Mouse (Mus musculus): ENCODE data around the gene Mpnd. TPM values are rescaled to one million over a fixed set of nuclear protein-coding genes. Genes with fewer than 3 reads are reported as not detected.

Mpnd gene
- polyA plus RNA-seq, 1 experiment from 2014 or later: 111 TPM

DNA sequence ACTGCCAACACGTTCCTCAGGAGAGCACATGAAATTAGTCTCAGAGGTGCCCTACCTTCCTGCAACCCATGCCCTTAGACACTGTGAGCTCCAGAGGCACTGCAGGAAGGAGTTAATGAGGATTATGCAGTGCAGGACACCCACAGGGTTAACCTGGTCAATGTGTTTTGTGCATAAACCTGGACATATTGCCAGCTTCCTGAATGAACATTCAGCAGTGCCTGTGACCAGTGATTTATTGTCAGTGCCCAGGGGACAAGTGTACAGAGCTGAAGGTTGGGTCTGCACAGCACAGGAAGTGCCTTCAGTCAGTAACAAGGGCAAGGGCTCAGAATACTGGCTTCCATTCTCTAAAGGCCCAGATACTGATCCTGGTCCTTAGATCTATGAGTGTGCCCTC, 21.4 kb downstream of the Mpnd start:
- Histone ChIP-seq H3K4me1 (peaks cover 73% of the 10 kb centered on the region), H3K27me3 (ENCODE audit: insufficient read depth, poor library complexity, severe bottlenecking) (no peaks in the 10 kb centered on the region), H3K4me3 (no peak overlapping the region), H3K27ac (peak overlapping the region; percentile 18; the same call in 1 of the 2 replicates), H3K9me3 (no peaks in the 10 kb centered on the region), H3K36me3 (peaks cover 34% of the 10 kb centered on the region)
- 71% methylated on average over 1 of the region's 1 CpGs for WGBS
- no peak for DNase-seq (ENCODE audit: low spot score)

DNA sequence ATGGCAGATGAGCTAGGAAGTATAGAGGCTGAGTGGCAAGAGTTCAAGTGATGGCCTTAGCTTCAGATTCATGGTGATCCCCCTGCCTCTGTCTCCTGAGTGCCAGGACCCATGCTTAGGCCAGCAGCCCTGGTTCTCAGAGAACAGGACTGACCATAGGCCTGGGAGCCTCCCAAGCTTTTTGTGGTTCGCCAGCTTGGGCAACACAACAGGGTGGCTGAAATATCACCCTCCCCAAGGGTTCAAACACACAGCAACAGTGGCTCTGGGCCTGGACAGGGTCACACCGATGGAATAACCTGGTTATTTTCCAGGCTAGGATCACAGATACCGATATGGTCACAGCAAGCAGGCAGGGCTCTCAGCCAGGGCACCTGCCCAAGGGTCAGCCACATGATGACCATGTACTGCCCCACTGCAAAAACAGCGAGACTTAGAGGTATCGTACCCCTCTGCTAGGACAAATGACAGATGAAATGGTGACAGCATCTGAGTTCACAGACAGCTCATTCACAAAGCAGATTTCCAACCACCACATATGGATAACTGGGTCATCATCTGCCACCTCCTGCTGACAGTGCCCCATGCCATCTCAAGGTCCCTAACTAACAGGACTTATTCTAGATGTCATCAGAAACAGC, 22.4 kb downstream of the Mpnd start:
- H3K9me3 ChIP-seq: no peaks in the 10 kb centered on the region
- DNase-seq (ENCODE audit: low spot score): no peak
- peaks cover 43% of the 10 kb centered on the region for H3K36me3 ChIP-seq
- H3K4me3 ChIP-seq: no peak overlapping the region
- 85% methylated on average over 5 of the region's 5 CpGs for WGBS
- peaks cover 71% of the 10 kb centered on the region for H3K4me1 ChIP-seq
- peak overlapping the region; percentile 62 for H3K27ac ChIP-seq
- H3K27me3 ChIP-seq (ENCODE audit: insufficient read depth, poor library complexity, severe bottlenecking): no peaks in the 10 kb centered on the region

DNA sequence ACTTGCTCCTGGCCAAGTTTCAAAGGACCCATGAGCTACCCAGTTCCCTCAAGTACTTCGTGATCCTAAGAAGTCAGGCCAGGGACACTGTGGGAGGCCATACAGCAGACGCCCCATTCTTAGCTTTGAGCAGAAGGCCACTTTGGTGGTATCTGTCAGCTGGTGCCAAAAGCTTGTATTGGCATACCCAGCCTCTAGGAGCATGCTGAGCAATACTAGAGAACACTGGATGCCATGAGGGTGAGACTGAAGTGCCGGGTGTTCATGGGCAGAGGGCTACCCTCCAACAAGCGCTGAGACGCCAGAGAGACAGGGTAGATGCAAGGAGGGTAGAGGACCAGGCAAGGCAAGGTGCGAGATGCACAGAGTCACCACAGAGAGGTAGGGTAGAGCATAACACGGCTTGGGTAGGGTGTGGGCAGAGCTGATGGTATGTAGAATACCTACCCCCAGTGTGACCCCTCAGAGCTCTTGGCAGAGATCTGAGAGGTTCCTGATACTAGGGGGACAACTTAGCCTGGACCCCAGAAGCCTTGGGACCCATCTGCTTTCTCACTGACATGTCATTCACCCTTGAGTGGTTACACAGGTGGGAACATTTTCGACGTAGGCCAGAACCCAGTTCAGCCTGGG, 24.8 kb downstream of the Mpnd start:
- WGBS: 95% methylated on average over 9 of the region's 9 CpGs
- no peak for DNase-seq (ENCODE audit: low spot score)

DNA sequence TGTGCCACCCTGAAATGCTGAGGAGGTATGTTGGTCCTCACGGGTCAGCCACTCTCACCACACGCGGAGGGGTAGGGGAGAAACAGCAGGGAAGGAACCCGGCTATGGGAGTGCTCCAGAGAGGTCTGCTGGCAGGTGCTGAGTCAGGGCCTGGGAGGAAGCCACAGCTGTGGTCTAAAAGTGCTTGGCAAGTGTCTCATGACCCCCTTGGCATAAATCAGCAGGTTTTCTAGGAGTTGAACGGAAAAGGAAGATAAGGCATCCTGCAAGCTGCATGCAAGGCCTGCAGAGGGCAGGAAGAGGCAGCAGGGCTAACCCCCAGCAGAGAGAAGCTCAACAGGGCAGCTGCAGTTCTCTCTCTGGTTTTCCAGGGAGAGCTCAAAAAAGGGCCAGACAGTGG, 25.4 kb downstream of the Mpnd start:
- Histone ChIP-seq H3K27me3 (ENCODE audit: insufficient read depth, poor library complexity, severe bottlenecking) (no peaks in the 10 kb centered on the region), H3K27ac (no peak overlapping the region), H3K4me1 (peaks cover 62% of the 10 kb centered on the region), H3K4me3 (no peak overlapping the region), H3K36me3 (peaks cover 58% of the 10 kb centered on the region), H3K9me3 (no peaks in the 10 kb centered on the region)
- WGBS: 54% methylated on average over 5 of the region's 5 CpGs
- DNase-seq (ENCODE audit: low spot score): no peak

More for the DNA sequence above, 24.8 kb downstream of the Mpnd start:
- Histone ChIP-seq H3K36me3 (peaks cover 59% of the 10 kb centered on the region), H3K4me1 (peaks cover 67% of the 10 kb centered on the region), H3K9me3 (no peaks in the 10 kb centered on the region), H3K27ac (no peak overlapping the region), H3K4me3 (no peak overlapping the region), H3K27me3 (ENCODE audit: insufficient read depth, poor library complexity, severe bottlenecking) (no peaks in the 10 kb centered on the region)

DNA sequence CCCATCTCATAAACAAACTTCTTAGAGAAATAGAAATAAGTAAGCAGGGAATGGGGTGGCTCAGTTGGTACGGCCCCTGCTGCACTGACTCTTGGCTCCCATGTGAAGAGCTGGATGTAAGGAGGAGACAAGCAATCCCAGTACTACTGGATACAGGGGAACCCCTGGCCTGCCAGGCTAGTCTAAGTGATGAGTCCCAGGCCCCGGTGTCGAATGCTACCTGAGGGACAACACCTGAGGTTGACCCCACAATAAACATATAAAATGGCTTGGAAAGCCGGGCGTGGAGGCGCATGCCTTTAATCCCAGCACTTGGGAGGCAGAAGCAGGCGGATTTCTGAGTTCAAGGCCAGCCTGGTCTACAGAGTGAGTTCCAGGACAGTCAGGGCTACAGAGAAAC, 25.9 kb downstream of the Mpnd start:
- DNase-seq (ENCODE audit: low spot score): no peak
- Histone ChIP-seq H3K27me3 (ENCODE audit: insufficient read depth, poor library complexity, severe bottlenecking) (no peaks in the 10 kb centered on the region), H3K27ac (no peak overlapping the region), H3K36me3 (peaks cover 58% of the 10 kb centered on the region), H3K9me3 (no peaks in the 10 kb centered on the region), H3K4me3 (no peak overlapping the region), H3K4me1 (peaks cover 57% of the 10 kb centered on the region)
- 90% methylated on average over 7 of the region's 7 CpGs for WGBS

DNA sequence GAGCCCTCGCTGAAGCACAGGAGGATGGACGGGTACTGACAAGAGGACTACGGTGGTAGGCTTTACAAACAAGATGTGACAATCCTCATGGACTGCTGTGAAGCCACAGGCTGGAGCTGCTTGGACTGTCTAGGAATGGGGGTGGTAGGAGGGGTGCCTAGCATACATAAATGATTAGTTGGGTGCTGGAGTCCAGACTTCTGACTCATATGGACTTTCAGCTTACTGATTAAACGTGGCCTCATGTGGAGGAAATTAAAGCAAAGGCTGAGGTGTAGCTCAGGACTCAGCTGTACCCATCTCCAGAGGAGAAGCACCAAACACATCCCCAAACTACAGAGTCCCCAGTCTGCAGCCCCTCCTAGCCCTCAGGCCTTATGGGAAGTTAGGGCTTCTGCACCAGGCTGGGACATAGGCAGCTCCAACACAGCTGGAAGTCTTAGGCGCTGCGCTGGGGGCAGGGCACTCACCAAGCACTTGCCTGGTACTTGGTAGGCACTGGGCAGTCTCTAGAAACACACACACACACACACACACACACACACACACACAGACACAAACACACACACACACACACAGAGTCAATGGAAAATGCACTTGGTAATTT, 26.7 kb downstream of the Mpnd start:
- Histone ChIP-seq H3K4me1 (peaks cover 49% of the 10 kb centered on the region), H3K36me3 (peaks cover 58% of the 10 kb centered on the region), H3K27me3 (ENCODE audit: insufficient read depth, poor library complexity, severe bottlenecking) (no peaks in the 10 kb centered on the region), H3K27ac (no peak overlapping the region), H3K9me3 (no peaks in the 10 kb centered on the region), H3K4me3 (no peak overlapping the region)
- WGBS: 76% methylated on average over 6 of the region's 6 CpGs
- no peak for DNase-seq (ENCODE audit: low spot score)

DNA sequence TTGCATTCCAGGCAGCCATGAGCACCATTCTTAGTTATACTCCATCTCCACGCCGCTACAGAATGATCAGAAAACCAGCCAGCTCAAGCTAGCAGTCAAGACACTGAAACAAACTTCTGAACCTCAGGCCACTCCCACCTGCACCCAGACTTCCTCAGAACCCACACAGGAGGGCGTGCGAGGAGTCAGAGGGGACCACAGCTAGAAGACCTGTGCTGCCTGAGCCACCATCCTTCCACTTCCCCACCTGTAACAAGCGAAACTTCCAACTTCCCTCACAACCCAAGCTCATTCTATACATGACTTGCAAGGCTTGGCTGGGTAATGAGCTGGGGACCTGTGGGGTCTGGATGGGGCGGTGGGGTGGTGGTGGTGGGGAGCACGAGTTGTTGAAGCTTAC, 27.3 kb downstream of the Mpnd start:
- H3K27ac ChIP-seq: no peak overlapping the region
- 76% methylated on average over 7 of the region's 7 CpGs for WGBS
- peaks cover 55% of the 10 kb centered on the region for H3K36me3 ChIP-seq
- no peak overlapping the region for H3K4me3 ChIP-seq
- H3K9me3 ChIP-seq: no peaks in the 10 kb centered on the region
- no peaks in the 10 kb centered on the region for H3K27me3 ChIP-seq (ENCODE audit: insufficient read depth, poor library complexity, severe bottlenecking)
- peaks cover 43% of the 10 kb centered on the region for H3K4me1 ChIP-seq
- DNase-seq (ENCODE audit: low spot score): no peak

DNA sequence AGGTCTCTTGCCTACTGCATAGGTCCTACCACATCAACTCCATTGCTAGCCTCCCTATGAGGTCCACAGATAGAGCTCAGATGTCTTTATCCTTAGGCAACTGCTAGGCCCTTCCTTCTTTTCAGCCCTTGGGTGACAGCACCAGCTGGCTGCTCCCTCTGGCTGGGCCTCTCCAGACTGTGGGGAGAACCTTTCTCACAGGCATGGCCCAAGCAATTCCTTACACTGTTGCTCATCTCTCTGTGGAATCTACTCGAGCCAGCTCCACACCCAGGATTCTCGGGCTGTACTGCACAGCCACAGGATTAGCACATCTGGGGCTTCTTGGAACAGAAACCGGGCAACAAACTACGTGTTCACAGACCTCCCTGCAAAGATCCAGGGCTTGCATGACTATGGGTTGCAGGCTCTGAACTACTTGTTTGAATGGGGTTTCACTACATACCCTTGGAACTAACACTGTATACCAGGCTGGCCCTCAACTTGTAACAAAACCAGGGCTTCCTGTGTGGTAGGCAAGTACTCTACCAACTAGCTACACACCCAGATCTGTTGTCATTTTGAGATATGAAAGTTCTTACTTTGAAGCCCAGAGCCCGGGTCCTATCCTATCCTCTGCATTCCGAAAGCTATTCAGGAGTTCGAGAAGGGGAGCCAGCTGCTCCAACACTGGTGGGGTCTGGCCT, 28.7 kb downstream of the Mpnd start:
- Histone ChIP-seq H3K4me1 (peaks cover 40% of the 10 kb centered on the region), H3K4me3 (no peak overlapping the region), H3K9me3 (no peaks in the 10 kb centered on the region), H3K27ac (no peak overlapping the region), H3K36me3 (peaks cover 44% of the 10 kb centered on the region), H3K27me3 (ENCODE audit: insufficient read depth, poor library complexity, severe bottlenecking) (no peaks in the 10 kb centered on the region)
- no peak for DNase-seq (ENCODE audit: low spot score)
- 84% methylated on average over 7 of the region's 7 CpGs for WGBS

DNA sequence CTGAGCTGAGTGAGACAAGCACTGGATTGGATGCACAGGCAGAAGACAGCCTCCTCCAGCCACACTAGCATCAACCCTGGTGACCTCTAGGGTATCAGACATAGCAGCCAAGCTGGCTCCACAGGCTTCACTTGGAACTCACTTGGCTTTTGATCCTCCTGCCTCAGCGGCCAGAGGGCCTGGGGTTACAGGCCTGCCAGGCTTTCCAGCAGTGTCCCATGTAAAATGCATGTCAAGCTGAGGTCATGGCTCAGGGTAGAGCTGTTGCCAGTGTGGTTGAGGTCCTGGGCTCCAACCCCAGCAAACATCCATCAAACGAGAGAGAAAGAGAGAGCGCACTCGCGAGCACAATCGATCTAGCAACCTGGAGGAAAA, 29.2 kb downstream of the Mpnd start:
- Histone ChIP-seq H3K27ac (no peak overlapping the region), H3K4me1 (peaks cover 40% of the 10 kb centered on the region), H3K9me3 (no peaks in the 10 kb centered on the region), H3K27me3 (ENCODE audit: insufficient read depth, poor library complexity, severe bottlenecking) (no peaks in the 10 kb centered on the region), H3K4me3 (peak overlapping the region; percentile 92), H3K36me3 (peaks cover 39% of the 10 kb centered on the region)
- WGBS: 91% methylated on average over 6 of the region's 6 CpGs
- DNase-seq (ENCODE audit: low spot score): no peak

DNA sequence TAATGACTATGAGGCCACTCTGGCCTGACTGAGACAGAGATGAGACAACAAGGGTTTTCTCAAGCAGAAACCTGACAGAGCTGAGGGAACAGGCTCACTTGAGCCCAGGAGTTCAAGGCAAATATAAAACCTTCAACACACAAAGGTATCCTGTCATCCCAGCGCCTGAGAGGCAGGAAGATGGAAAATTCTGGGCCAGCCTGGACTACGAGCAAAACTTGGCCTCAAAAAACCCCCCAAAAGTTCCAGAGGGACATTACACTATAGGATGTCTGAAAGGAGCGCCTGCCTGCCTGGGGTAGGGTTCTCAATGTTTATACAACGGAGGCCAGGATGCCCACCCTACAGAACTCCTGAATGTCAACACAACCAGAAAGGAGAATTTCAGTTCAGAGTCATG, 29.7 kb downstream of the Mpnd start:
- peaks cover 39% of the 10 kb centered on the region for H3K4me1 ChIP-seq
- H3K9me3 ChIP-seq: no peaks in the 10 kb centered on the region
- 0 out of 2 replicates have a peak overlapping the region, but pooled peaks have one; percentile 96 for H3K27ac ChIP-seq

DNA sequence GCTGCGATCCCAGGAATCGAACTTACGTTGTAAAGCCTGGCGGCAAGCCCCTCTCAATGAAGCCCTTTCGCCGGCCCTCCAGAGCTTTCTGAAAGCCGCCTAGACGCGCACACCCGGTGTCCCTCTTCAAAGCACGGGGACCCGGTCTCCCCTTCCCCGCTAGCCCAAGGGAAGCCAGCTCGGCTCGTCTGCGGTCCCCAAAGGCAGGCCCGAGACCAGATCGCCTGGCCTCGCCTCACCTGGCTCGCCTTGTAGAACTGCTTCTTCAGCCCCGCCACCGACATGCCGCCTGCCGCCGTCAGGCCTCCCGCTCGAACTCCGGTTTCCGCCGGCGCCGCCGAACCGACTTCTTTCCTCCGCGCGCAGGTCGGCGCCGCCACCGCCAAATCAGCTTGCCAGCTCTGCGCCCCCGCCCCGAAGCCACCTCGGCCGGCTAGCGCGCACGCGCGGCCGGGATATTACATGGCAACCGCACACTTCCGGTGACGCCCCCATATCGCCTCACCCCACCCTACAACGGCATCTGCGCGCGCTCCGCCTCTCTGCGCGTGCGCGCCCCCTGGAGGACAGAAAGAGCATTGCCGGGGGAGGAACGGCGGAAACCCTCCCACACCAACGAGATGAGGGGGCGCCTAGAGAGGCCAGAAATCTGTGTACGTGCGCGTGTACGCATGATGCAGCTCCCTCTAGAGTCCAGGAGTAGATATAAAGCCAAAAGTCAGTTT, 30.8 kb downstream of the Mpnd start, which contains the start of gene Sh3gl1:
Gene Sh3gl1, minus strand, starts transcription at position 460 of the 725 bp plus-strand sequence.
- under 1% methylated on average over 74 of the region's 74 CpGs for WGBS
- Histone ChIP-seq H3K27ac (peak within 1 kb of the TSS; percentile 96), H3K36me3 (peaks cover 30% of the 10 kb centered on the region), H3K4me1 (peaks cover 36% of the 10 kb centered on the region), H3K9me3 (no peaks in the 10 kb centered on the region), H3K4me3 (peak within 1 kb of the TSS; percentile 92), H3K27me3 (ENCODE audit: insufficient read depth, poor library complexity, severe bottlenecking) (no peaks in the 10 kb centered on the region)
- DNase-seq (ENCODE audit: low spot score): peak; percentile 99

More for the DNA sequence above, 29.7 kb downstream of the Mpnd start:
- DNase-seq (ENCODE audit: low spot score): no peak
- WGBS: 74% methylated on average over 4 of the region's 4 CpGs
- Histone ChIP-seq H3K4me3 (peak overlapping the region; percentile 92), H3K27me3 (ENCODE audit: insufficient read depth, poor library complexity, severe bottlenecking) (no peaks in the 10 kb centered on the region), H3K36me3 (peaks cover 35% of the 10 kb centered on the region)

DNA sequence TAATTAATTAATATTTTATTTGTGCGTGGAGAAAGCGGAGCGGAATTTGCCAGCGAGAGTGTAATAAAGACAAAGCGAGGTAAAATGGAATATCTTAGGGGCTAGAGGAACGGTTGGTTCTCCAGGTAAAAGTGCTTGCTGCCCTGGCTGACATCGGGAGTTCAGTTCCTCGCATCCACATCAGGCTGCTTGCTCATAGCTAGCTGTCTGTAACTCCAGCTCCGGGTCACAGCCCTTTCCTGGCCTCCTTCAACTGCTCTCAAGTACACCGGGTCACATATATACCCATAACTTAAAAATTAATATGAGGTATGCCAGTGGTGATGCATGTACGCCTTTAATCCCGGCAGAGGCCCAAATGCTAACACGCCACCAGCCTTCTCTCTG, 31.4 kb downstream of the Mpnd start:
- WGBS: 39% methylated on average over 13 of the region's 13 CpGs
- Histone ChIP-seq H3K27me3 (ENCODE audit: insufficient read depth, poor library complexity, severe bottlenecking) (no peaks in the 10 kb centered on the region), H3K27ac (peak overlapping the region; percentile 96), H3K4me1 (peaks cover 42% of the 10 kb centered on the region), H3K4me3 (peak overlapping the region; percentile 92), H3K36me3 (peaks cover 28% of the 10 kb centered on the region), H3K9me3 (no peaks in the 10 kb centered on the region)
- DNase-seq (ENCODE audit: low spot score): no peak
